Mouse (Mus musculus) bone marrow macrophage, adult 2 months (primary cell): ENCODE results near the gene Camsap3.

Experiments
- CTCF ChIP-seq: IDR thresholded peaks from 2 replicates; pipeline ENCODE4 v1.5.1; 2012; ENCODE audit warnings: low read depth, mild to moderate bottlenecking, low read length, moderate library complexity
- POLR2A ChIP-seq: IDR thresholded peaks from 2 replicates; pipeline ENCODE4 v1.6.1; 2012; ENCODE audit warnings: mild to moderate bottlenecking, low read depth, low read length, borderline replicate concordance

- no peak for TF ChIP-seq POLR2A
- no peak for TF ChIP-seq CTCF
Observed at GRCm38 (mm10) chr8:3598054-3598453, 11.0 kb downstream of the Camsap3 start.
